Mouse (Mus musculus) liver, adult (tissue): ENCODE data around the gene Plekhm1.

Experiments used
- GATA4 ChIP-seq: IDR thresholded peaks from 2 replicates; pipeline ENCODE4 v1.6.1; 2014; ENCODE audit warnings: mild to moderate bottlenecking, low read length; ENCODE audit not compliant: insufficient replicate concordance

Gene Plekhm1

DNA sequence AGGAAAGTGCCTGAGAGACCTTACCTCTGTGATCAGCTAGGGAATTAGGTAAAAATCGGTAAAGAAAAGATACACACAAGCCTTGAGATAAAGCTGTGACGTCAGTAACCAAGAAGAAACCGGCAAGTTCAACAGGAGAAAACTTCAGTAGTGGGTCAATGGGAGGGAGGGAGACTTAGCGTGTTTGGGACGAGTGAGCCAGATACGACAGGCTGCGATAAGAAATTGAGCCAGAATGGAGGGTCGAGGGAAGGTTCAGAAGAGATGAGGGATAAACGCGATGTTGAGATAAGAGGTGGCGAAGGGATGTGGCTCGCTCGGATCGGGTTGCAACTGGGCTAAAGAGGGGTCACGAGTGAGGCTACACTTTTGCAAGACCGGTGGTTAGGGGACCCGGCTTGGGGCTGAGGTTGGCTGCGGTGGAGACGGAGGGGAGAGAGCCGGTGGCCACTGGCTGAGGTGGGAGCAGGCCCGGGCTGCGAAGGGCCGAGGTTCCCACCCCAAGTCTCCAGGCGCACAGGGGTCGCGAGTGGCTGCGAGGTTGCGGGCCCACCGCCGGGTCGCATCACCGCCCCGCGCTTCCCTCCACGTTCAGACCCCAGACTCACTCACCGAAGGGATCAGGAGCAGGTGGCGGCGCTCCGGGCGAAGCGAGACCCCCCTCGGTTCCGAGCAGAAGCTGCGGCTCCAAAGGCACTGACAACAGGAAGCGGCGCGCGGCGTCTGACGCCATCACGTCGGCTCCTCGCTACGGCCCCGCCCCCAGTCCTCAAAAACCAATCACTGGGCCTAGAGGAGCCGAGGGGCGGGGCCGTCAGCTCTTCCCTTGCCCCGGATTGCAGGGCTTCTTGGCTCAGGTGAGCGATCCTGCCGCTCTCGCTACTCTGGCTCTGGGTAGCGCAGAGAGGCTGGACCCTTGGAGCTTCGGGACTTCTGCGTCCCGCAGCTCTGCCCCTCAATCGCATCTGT, at the start of gene Plekhm1:
TSS of gene Plekhm1 (minus strand) at position 707 of the 969 bp plus-strand sequence.
- no peak for TF ChIP-seq GATA4

GRCm38 (mm10) chr11:103443678-103444077, 31.2 kb upstream of the Plekhm1 start:
- no peak for TF ChIP-seq GATA4

GRCm38 (mm10) chr11:103436282-103436681, 23.8 kb upstream of the Plekhm1 start:
- TF ChIP-seq GATA4, result no peak

GRCm38 (mm10) chr11:103425031-103425430, 12.5 kb upstream of the Plekhm1 start:
- TF ChIP-seq GATA4, result no peak

GRCm38 (mm10) chr11:103419667-103420066, 7.2 kb upstream of the Plekhm1 start:
- no peak for TF ChIP-seq GATA4

DNA sequence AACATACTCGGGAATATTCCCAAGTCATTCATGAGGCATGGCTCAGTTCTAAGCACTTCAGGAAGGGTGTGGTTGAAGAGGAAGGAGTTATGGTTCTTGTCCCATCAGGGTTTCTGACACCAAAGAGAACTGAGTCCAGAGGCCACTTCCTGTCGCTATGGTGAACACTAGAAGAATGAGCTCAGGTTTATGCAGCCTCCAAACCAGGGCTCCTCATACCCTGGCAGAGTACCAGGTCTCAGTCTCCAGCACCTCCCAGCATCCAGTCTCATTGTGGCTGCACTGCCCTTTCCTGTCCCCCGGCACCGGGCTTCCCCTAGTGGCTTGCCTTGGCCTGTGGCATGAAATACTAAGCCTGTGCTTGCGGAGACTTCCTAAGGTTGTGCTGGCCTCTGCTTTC, 6.7 kb upstream of the Plekhm1 start:
- no peak for TF ChIP-seq GATA4

DNA sequence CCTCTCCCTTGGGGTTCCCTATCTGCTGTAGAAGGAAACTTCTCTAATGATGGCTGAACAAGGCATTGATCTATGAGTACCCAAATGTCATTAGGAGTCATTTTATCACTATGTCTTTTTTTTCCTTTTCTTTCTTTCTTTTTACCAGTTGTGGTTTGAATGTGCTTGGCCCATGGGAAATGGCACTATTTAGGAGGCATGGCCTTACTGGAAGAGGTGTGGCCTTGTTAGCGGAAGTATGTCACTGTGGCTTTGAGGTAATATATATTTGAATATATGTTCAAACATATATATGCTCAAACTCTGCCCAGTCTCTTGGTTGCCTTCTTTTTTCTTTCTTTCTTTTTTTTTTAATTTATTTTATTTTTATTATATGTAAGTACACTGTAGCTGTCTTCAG, 1.0 kb upstream of the Plekhm1 start:
- no peak for TF ChIP-seq GATA4

DNA sequence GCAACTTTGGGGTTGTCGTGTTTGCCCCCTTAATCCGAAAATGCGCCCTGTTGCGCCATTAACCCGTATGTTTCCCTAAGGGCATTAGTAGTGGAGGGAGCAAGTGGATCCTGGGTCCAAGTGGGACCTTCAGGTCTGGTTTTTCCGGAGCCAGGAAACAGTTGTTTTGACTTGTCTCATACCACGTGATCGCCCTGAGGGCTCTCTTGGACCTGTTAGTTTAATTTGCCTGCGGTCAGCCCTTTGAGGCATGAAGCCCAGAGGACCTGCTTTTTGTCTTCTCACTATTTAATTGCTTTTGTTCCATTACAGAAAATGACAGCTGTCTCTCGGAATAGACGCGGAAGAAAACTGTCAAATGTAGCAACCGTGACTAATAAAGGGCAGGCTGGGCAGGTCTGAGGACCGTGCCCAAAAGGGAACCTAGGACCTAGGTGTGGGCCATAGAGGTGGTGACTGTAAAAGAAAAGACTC, 500 bp upstream of the Plekhm1 start:
- no peak for TF ChIP-seq GATA4

DNA sequence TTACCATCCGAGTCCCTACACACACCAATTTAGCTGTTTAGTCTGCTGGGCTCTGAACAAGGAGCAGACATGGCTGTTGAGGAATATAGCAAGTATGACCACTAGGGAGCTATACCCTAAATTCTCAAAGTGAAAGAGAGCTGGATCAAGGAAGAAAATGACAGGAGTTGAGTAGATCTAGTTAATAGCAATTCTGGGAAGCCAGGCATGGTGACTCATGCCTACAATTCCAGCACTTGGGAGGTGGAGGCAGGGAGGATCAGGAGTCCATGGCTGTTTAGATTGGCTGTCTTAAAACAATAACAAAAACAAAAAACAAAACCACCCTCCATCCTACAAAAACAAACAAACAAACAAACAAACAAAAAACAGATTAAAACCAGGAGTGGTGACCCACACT, 1.2 kb downstream of the Plekhm1 start:
- no peak for TF ChIP-seq GATA4

DNA sequence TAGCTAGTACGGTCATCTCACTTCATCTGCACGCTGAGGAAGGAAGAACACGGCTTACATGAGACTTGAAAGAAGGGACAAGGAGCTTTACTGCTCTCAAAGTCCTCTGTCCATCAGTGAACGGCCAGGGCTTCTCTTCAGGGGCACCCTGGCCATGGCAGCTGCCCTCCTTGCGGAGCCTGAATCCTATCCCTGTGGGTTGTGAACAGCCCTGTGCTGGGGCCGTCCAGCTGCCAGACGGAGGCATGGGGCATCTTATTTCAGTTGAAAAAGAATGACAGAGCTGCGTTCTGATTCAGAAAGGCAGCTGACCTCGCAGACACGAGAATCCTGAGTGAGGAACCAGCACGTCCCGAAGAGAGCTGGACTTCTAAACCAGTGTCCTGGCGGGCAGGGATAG, 3.6 kb downstream of the Plekhm1 start:
- TF ChIP-seq GATA4, result no peak

GRCm38 (mm10) chr11:103406551-103406950, 5.9 kb downstream of the Plekhm1 start:
- TF ChIP-seq GATA4, result no peak

DNA sequence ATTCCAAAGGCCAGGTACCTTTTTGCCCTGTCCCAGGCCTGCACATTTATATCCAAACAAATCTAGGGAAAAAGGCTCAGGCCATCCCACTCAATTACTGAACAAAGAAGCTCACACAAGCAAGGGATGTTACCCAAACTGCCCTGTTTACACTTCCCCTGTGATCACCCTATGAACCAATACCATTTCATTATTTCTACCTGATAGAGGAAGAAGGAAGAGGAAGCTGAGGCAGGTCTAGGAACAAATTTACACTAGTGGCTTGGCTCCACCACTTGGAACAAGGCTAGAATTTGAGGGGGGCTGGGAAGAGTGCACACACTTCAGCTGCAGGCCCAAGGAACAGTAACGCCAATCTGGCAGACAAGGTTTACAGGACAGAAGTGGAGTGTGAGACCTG, 6.7 kb downstream of the Plekhm1 start:
- TF ChIP-seq GATA4, result no peak

DNA sequence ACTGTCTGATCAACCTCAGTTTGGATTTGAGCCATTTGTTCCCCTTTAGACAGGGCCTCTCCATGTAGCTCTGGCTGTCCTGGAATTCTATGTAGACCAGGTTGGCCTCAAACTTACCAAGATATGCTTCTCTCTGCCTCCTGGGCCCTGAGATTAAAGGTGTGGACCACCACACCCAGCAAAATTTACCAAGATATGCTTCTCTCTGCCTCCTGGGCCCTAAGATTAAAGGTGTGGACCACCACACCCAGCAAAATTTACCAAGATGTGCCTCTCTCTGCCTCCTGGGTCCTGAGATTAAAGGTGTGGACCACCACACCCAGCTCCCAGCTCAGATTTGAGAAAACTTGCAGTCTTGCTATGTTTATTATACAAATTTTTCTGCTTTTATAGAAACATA, 7.9 kb downstream of the Plekhm1 start:
- no peak for TF ChIP-seq GATA4

DNA sequence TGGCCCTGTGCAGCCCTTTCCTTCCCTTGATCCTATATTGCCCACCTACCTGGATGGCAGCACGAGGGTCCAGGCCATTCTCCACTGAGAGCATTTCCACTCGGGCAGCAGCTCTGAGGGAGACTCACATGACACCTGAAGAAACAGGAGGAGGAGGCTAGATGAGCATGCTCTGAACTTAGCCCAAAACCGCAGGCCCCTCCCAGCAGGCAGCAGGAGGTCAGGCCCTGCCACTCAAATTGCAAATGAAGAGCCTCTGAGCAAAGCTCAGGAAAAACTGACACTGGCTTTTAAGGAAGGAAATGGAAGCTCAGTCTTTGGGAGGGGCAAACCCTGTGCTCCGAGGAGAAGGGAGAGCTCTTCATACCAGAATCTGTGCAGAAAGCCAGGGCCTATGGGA, 8.7 kb downstream of the Plekhm1 start:
- TF ChIP-seq GATA4, result no peak

GRCm38 (mm10) chr11:103402738-103403137, 9.7 kb downstream of the Plekhm1 start:
- TF ChIP-seq GATA4, result no peak

DNA sequence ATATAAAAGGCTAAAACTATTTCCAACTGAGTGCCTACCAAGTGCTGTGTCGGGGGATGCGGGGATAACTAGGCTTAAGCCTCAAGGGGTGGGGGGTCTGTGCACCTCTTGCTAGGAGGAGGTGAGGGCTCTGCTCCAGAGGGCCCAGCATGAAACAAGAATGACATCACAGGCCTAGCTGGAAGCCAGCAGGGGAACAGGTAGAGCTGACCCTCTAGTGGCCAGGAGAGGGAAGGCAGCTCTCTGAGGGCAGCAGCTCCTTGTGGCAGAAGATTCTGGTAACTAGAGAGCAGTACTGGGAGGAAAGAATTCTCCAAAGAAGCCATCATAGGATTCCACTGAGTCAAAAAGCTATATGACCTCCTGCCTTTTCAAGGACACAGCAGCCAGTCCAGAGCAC, 10.3 kb downstream of the Plekhm1 start:
- no peak for TF ChIP-seq GATA4

DNA sequence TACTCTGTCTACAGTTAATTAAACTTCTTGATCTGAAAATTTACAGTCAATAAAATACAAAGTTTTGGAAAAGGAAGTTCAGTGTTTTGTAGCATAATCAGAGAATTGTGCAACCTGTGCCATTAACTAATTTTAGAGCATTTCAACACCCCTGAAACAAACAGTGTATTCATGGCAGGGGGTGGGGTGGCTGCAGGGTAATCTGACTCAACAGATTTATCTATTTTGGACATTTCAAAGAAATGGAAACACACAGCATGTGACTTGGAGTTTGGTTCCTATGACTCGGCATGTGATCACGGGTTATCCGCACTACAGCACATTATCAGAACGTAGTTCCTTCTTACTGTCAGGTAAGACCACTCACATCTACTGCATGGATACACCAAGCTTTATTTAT, 12.5 kb downstream of the Plekhm1 start:
- no peak for TF ChIP-seq GATA4
